Mouse (Mus musculus) heart, adult 8-10 months (tissue): Measurements from ENCODE around the gene Klhdc10. TPM values are rescaled to one million over a fixed set of nuclear protein-coding genes. Genes with fewer than 3 reads are reported as not detected.
"Not testable (repeated sequence)": the region's sequence is repeated elsewhere in the genome, so short reads cannot be mapped to it uniquely, and the experiment has no call there.

ENCODE experiments used
- DNase-seq: peaks from one replicate; pipeline ENCODE4 v3.0.0; 2022; ENCODE audit warnings: low spot score
- total RNA-seq, 4 experiments: library from RNA; stranded (reverse); gene quantifications; 2 replicates each; pipeline ENCODE4 v1.2.4; 2022

Gene Klhdc10
- total RNA-seq, result 10 to 100 TPM; 45.4 to 55.7 (median 50.9) TPM

- DNase-seq, result peak; percentile 100
Measured at GRCm38 (mm10) chr6:30401308-30402015, at the start of gene Klhdc10. Klhdc10 (plus strand) TSS chr6:30401868.

DNA sequence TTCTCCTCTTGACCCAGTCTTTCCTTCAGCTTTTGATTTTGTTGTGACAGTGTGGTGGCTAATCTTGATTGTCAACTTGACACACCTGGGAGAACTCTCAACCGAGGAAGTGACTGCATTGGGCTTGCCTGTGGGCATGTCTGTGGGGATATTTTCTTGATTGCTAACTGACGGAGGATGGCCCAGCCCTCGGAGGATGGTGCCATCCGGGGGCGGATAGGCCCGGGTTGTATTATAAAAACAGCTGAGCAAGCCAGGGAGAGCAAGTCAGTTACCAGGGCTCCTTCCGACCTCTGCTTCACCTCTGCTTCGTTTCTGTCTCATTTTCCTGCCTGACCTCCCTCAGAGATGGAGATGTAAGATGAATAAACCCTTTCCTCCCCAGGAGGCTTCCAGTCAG, 48.9 kb upstream of the Klhdc10 start:
- no peak for DNase-seq

GRCm38 (mm10) chr6:30353661-30354060, 48.0 kb upstream of the Klhdc10 start:
- DNase-seq, result no peak

GRCm38 (mm10) chr6:30354760-30355159, 46.9 kb upstream of the Klhdc10 start:
- DNase-seq, result no peak

GRCm38 (mm10) chr6:30355701-30356100, 46.0 kb upstream of the Klhdc10 start:
- no peak for DNase-seq

- DNase-seq, result no peak
Measured at GRCm38 (mm10) chr6:30356161-30356560, 45.5 kb upstream of the Klhdc10 start.

DNA sequence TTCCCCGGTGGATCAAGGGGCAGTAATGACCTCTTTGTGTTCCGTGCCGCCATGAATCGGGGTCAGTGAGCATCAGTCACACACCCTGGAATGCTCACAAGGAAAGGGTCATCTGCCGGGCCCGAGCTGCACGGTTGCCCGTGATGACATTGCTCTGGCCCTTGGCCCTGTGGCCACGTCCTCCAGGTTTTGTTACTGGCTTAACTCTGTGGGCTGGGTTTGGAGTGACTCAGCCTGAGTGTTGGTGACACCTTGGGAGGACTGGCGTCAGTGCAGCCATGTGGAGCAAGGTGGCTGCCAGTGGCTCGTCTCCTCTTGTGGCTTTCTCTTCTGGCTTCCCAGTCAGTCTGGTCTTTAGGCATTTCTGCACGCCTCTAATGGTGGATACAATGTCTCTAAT, 45.0 kb upstream of the Klhdc10 start:
- DNase-seq, result no peak

- peak; percentile 83 for DNase-seq
Measured at GRCm38 (mm10) chr6:30357561-30358177, 44.0 kb upstream of the Klhdc10 start.

DNA sequence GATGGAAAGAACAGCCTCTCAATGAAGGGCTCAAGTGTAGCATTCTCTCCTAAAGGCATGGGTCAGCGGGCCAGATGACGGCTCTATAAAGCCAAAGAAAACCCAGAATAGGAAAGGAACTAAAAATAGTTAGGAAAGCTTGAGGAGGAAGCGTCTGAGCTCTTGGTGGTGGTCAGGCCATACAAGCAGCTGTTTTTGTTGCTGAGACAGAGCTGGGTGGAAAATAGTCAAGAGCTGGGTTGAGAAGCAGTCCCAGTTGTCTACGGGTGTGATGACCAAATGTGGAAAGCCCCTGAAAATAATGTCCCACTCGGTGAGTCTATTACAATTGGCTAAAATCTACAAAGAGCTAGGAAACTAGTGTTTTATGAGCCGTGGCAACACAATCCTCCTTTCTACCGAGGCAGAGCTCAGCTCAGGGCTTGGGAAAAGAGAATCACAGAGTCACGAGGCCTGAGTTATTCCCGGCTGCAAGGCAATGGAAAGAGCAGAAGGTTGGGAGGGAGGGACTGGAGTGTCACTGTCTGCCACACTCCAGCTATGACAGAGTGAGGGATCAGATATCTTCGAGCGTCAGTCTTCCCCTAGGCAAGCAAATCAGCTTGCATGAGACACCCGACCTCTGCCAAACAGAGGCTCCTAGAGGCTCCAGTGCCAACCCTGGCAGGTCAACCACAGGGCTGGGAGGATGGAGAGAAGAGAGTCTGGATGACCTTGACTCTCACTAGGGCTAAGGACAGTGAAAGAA, 41.7 kb upstream of the Klhdc10 start:
- DNase-seq, result peak; percentile 68

DNA sequence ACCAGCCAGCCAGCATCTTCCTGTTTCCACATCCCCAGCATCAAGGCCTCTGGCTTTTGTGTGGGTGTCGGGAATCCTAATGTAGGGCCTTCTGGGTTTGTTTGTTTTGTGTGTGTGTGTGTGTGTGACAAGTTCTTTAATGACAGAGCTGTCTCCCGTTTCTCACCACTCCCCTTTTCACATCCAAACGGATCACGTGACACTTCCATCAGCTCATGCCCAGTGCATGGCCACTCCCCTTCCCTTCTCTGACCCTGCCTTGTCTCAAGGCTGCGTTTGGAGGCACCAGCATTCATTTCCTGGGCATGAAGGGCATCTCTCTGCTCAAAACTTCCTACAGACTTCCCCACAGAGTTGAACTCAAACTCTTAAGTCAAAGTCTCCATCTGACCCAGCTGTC, 37.9 kb upstream of the Klhdc10 start:
- no peak for DNase-seq

DNA sequence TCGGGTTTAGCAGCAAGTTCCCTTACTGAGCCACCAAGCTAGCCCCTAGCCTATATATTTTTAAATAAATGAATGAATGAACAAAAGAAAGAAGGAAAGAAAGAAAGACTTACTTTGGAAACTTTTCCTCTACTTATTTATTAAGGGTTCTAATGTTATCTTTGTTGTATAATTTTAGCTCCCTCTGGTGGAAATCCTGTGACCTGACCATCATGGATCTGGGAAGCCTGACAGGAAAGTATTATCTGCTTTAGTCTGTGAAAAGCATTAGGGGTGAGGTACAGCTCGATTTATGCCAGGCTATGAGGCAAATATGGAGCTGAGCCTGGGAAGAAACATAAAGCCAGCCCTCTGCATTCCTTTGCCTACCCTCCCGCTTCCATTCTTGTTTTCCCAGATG, 32.4 kb upstream of the Klhdc10 start:
- DNase-seq, result peak; percentile 36

GRCm38 (mm10) chr6:30372627-30373369, 28.9 kb upstream of the Klhdc10 start:
- DNase-seq, result no peak

DNA sequence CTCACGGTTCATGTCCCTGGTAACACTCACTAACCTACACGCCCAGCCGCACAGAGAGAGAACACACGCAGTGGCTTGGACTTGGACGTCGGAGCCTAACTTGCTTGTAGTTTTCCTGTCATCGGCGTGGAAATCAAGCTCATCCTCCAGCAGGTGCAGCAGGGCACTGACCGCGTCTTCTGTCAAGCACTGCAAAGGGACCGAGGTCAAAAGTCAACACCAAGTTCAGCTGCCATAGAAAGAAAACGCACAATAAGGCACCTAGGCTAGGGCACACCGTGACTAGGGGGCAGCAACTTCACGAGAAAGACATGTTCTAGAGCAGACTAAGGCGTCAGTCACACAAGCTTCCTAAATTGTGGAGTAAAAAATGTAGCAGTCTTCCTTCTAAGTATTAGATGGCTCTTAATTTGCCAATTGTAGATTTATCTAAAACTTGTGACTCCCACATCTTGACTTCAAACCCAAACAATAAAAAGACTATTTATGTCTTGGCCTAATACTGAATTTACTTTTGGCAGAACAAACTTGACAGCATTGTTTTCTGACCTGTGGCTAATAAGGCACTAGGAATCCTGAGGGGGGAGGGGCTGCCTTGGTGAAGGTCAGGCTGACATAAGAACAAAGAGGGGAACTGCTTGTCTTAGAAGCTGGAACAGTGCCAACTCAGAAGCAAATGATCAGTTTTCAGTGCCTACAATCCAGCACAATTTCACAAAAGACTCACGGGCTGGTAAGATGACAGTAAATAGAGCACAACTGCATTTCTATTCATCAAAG, 26.7 kb upstream of the Klhdc10 start:
- peak; percentile 68 for DNase-seq

GRCm38 (mm10) chr6:30375791-30376190, 25.9 kb upstream of the Klhdc10 start:
- DNase-seq, result peak; percentile 84

DNA sequence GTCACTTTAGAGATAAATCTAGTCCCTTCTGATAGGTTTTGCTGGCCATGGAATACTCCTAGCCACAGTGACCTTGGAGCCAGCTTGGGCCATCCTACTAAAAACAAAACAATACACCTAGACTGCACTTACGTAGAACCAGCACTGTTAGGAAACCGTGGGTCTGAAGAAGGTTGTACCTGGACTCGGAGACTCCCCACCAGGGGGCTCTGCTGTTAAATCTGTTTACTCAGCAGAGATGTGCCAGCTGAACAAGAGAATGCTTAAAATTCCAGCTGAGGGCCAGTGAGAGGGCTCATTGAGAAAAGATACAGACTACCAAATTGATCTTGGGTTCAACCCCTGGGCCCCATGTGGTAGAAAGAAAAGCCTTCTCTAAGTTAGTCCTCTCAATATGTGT, 20.6 kb upstream of the Klhdc10 start:
- no peak for DNase-seq

DNA sequence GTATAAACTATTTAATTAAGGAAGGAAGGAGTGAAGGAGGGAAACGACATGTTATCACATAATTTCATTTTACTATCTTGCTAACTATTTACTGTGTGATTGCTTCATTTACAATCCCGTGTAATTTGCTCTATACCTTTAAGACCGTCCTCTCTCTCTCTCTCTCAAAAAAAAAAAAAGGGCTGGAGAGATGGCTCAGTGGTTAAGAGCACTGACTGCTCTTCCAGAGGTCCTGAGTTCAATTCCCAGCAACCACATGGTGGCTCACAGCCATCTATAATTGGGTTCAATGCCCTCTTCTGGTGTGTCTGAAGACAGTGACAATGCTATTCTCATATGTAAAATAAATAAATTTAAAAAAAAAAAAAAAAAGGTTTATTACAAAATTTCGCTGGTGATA, 11.4 kb upstream of the Klhdc10 start:
- DNase-seq, result not testable (repeated sequence)

- peak; percentile 80 for DNase-seq
Measured at GRCm38 (mm10) chr6:30390714-30391697, 10.7 kb upstream of the Klhdc10 start, which contains the start of gene Zc3hc1. Zc3hc1 (minus strand) TSS chr6:30391028.

DNA sequence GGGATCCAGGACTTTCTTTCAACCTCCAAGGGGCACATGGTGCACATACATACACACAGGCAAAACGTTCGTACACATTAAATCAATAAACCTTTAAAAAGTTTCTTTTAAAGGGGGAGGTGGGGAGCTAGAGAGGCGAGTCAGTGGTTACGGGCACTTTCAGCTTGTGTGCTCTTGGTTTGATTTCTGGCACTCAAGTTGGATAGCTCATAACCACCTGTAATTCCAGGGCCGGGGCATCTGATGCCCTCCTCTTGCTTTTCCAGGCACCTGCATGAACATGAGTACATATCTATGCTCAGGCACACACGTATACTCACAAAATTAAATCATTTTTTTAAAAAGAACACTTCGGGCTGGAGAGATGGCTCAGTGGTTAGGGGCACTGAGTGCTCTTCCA, 9.7 kb upstream of the Klhdc10 start:
- no peak for DNase-seq

DNA sequence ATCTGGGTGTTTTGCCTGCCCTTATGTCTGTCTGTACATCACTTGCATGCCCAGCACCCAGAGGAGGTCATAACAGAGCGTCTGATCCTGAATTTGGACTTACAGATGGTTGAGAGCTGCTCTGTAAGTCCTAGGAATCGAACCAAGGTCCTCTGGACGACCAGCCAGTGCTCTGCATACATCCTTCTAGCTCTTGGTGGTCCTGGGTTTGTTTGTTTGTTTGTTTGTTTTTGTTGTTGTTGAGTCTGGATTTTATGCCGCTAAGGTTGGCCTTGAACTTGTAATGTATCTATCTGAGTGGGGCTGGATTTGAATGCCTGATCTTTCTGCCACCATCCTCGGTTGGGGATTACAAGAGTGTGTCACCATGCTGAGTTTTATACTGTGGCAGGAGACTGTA, 1.5 kb upstream of the Klhdc10 start:
- DNase-seq, result no peak

GRCm38 (mm10) chr6:30400716-30401115, 952 bp upstream of the Klhdc10 start:
- DNase-seq, result no peak
